Mouse (Mus musculus): ENCODE results near the gene Il2rb. TPM values are rescaled to one million over a fixed set of nuclear protein-coding genes. Genes with fewer than 3 reads are reported as not detected.

Gene Il2rb
- polyA plus RNA-seq, 2 experiments: 0.26 to 0.52 TPM

DNA sequence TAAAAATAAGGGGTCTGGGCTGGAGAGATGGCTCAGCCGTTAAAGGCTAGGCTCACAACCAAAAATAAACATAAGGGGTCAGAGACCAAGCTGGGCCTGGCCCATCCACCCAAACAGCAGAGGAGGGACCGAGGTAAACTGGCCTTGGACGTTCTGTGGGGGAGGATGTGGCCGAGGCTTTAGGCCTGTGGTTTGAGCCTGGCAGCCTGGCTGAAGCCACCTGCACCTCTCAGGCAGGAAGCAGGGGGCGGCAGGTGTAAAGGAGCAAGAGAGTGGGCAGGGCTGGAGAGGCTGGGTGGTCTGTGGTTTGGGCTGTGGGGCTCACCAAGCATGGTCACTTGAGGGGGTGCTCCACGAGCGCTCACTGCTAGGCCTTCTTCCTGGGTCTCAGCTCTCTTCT lies 16.9 kb upstream of the Il2rb start:
- TF ChIP-seq CTCF (IDR thresholded peaks at IDR 0.05; ENCODE audit: low read depth) (no peak), EP300 (IDR thresholded peaks at IDR 0.05; ENCODE audit: low read depth) (no peak)
- no peak for ATAC-seq (ENCODE audit: insufficient read depth)

GRCm38 (mm10) chr15:78510736-78511135 lies 15.7 kb upstream of the Il2rb start:
- Histone ChIP-seq H3K27ac (no peak overlapping the region), H3K4me3 (ENCODE audit: insufficient read depth in 1 of 2, low read depth in 2 of 2, low read length in 2 of 2) (no peak overlapping the region), H3K4me2 (ENCODE audit: low read depth) (no peak overlapping the region), H3K27me3 (ENCODE audit: control insufficient read depth, insufficient read depth, low read length) (no peaks in the 10 kb centered on the region), H3K9me3 (ENCODE audit: control insufficient read depth, low read length) (no peaks in the 10 kb centered on the region), H3K36me3 (replicated peaks; ENCODE audit: control insufficient read depth, insufficient read depth, low read depth) (no peaks in the 10 kb centered on the region), H3K4me1 (replicated peaks; ENCODE audit: control insufficient read depth in 2 of 2, insufficient read depth in 2 of 2, low read length in 1 of 2) (peaks cover 0 to 3% of the 10 kb centered on the region in 2 experiments; a peak in 1 of 4 replicates), H3K9ac (replicated peaks) (no peak overlapping the region)
- WGBS (ENCODE audit: insufficient replicate concordance): 61% methylated on average over 6 of the region's 6 CpGs
- DNase-seq (ENCODE audit: low read depth in 3 of 3, low spot score in 3 of 3) (no peak), ATAC-seq (ENCODE audit: insufficient read depth) (no peak)
- no peak for TF ChIP-seq CTCF (IDR thresholded peaks at IDR 0.05; ENCODE audit: low read depth)
- TF ChIP-seq EP300 (IDR thresholded peaks at IDR 0.05; ENCODE audit: low read depth): no peak

More for the DNA sequence above, 16.9 kb upstream of the Il2rb start:
- Histone ChIP-seq H3K36me3 (replicated peaks; ENCODE audit: control insufficient read depth, insufficient read depth, low read depth) (no peaks in the 10 kb centered on the region), H3K4me2 (ENCODE audit: low read depth) (no peak overlapping the region), H3K4me1 (replicated peaks; ENCODE audit: control insufficient read depth in 2 of 2, insufficient read depth in 2 of 2, low read length in 1 of 2) (peaks cover 0 to 3% of the 10 kb centered on the region in 2 experiments; a peak in 1 of 4 replicates), H3K9me3 (ENCODE audit: control insufficient read depth, low read length) (no peaks in the 10 kb centered on the region), H3K27me3 (ENCODE audit: control insufficient read depth, insufficient read depth, low read length) (no peaks in the 10 kb centered on the region), H3K9ac (replicated peaks) (no peak overlapping the region), H3K4me3 (ENCODE audit: insufficient read depth in 1 of 2, low read depth in 2 of 2, low read length in 2 of 2) (no peak overlapping the region), H3K27ac (no peak overlapping the region)
- WGBS (ENCODE audit: insufficient replicate concordance): 42% methylated on average over 7 of the region's 7 CpGs
- no peak for DNase-seq (ENCODE audit: low read depth in 3 of 3, low spot score in 3 of 3)

- WGBS (ENCODE audit: insufficient replicate concordance): 41% methylated on average over 8 of the region's 8 CpGs
- no peaks in the 10 kb centered on the region for H3K36me3 ChIP-seq (replicated peaks; ENCODE audit: control insufficient read depth, insufficient read depth, low read depth)
- no peak overlapping the region for H3K9ac ChIP-seq (replicated peaks)
- H3K9me3 ChIP-seq (ENCODE audit: control insufficient read depth, low read length): no peaks in the 10 kb centered on the region
- DNase-seq (ENCODE audit: low read depth in 3 of 3, low spot score in 3 of 3) (no peak), ATAC-seq (ENCODE audit: insufficient read depth) (no peak)
- peaks cover 0 to 3% of the 10 kb centered on the region in 2 experiments; a peak in 1 of 4 replicates for H3K4me1 ChIP-seq (replicated peaks; ENCODE audit: control insufficient read depth in 2 of 2, insufficient read depth in 2 of 2, low read length in 1 of 2)
- H3K27ac ChIP-seq: no peak overlapping the region
- no peak overlapping the region for H3K4me2 ChIP-seq (ENCODE audit: low read depth)
- no peaks in the 10 kb centered on the region for H3K27me3 ChIP-seq (ENCODE audit: control insufficient read depth, insufficient read depth, low read length)
- TF ChIP-seq CTCF (IDR thresholded peaks at IDR 0.05; ENCODE audit: low read depth): no peak
- TF ChIP-seq EP300 (IDR thresholded peaks at IDR 0.05; ENCODE audit: low read depth): no peak
- H3K4me3 ChIP-seq (ENCODE audit: insufficient read depth in 1 of 2, low read depth in 2 of 2, low read length in 2 of 2): no peak overlapping the region
Observed at GRCm38 (mm10) chr15:78510121-78510576, 15.1 kb upstream of the Il2rb start.

GRCm38 (mm10) chr15:78509297-78509899 lies 14.3 kb upstream of the Il2rb start:
- 53% methylated on average over 12 of the region's 12 CpGs for WGBS (ENCODE audit: insufficient replicate concordance)
- Histone ChIP-seq H3K36me3 (replicated peaks; ENCODE audit: control insufficient read depth, insufficient read depth, low read depth) (no peaks in the 10 kb centered on the region), H3K9ac (replicated peaks) (no peak overlapping the region), H3K9me3 (ENCODE audit: control insufficient read depth, low read length) (no peaks in the 10 kb centered on the region), H3K4me2 (ENCODE audit: low read depth) (no peak overlapping the region), H3K27me3 (ENCODE audit: control insufficient read depth, insufficient read depth, low read length) (no peaks in the 10 kb centered on the region), H3K27ac (no peak overlapping the region), H3K4me1 (replicated peaks; ENCODE audit: control insufficient read depth in 2 of 2, insufficient read depth in 2 of 2, low read length in 1 of 2) (peaks cover 0 to 3% of the 10 kb centered on the region in 2 experiments; a peak in 1 of 4 replicates), H3K4me3 (ENCODE audit: insufficient read depth in 1 of 2, low read depth in 2 of 2, low read length in 2 of 2) (no peak overlapping the region)
- no peak for TF ChIP-seq EP300 (IDR thresholded peaks at IDR 0.05; ENCODE audit: low read depth)
- TF ChIP-seq CTCF (IDR thresholded peaks at IDR 0.05; ENCODE audit: low read depth): no peak
- no peak for ATAC-seq (ENCODE audit: insufficient read depth)
- DNase-seq (ENCODE audit: low read depth in 3 of 3, low spot score in 3 of 3): no peak

DNA sequence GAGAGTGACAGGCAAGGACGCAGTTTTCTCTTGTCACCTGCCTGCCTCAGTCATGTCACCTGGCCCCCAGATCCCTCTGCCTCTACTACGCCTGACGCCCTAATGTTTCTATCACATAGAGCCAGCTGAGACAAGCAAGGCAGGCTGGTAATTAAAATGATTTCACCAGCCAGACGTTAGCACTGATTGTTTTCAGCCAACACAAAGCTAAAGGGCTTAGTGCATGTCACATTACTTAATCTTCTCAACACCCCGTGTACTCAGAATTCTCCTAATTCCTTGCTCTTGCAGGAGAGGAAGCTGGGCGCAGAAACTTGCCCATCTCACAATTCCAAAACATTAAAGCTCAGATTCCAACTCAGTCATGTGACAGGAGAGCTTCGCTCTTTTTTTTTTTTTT lies 13.4 kb upstream of the Il2rb start:
- DNase-seq (ENCODE audit: low read depth in 3 of 3, low spot score in 3 of 3): no peak
- H3K9ac ChIP-seq (replicated peaks): no peak overlapping the region
- ATAC-seq (ENCODE audit: insufficient read depth): no peak
- H3K4me1 ChIP-seq (replicated peaks; ENCODE audit: control insufficient read depth in 2 of 2, insufficient read depth in 2 of 2, low read length in 1 of 2): peaks cover 0 to 3% of the 10 kb centered on the region in 2 experiments; a peak in 1 of 4 replicates
- no peak overlapping the region for H3K4me3 ChIP-seq (ENCODE audit: insufficient read depth in 1 of 2, low read depth in 2 of 2, low read length in 2 of 2)
- no peaks in the 10 kb centered on the region for H3K27me3 ChIP-seq (ENCODE audit: control insufficient read depth, insufficient read depth, low read length)
- no peak overlapping the region for H3K4me2 ChIP-seq (ENCODE audit: low read depth)
- TF ChIP-seq CTCF (IDR thresholded peaks at IDR 0.05; ENCODE audit: low read depth) (no peak), EP300 (IDR thresholded peaks at IDR 0.05; ENCODE audit: low read depth) (no peak)
- no peaks in the 10 kb centered on the region for H3K9me3 ChIP-seq (ENCODE audit: control insufficient read depth, low read length)
- H3K27ac ChIP-seq: no peak overlapping the region
- no peaks in the 10 kb centered on the region for H3K36me3 ChIP-seq (replicated peaks; ENCODE audit: control insufficient read depth, insufficient read depth, low read depth)
- WGBS (ENCODE audit: insufficient replicate concordance): 66% methylated on average over 7 of the region's 7 CpGs

Measured in liver, embryonic 14.5 days (tissue).